Mouse (Mus musculus) right cerebral cortex, postnatal 36 days (tissue): ENCODE measurements around the gene Rundc1.
"Not testable (repeated sequence)": the region's sequence is repeated elsewhere in the genome, so short reads cannot be mapped to it uniquely, and the experiment has no call there.

ENCODE experiments used
- DNase-seq, 2 experiments: peaks; one replicate each; pipeline ENCODE4 v3.0.0; 2022; ENCODE audit warnings: low spot score in 2 of 2, mixed read lengths in 1 of 2

Gene Rundc1

GRCm38 (mm10) chr11:101424925-101425813 is at the start of gene Rundc1, which contains the start of gene Ptges3l:
Gene Rundc1 (plus strand): TSS chr11:101425085.
Gene Ptges3l (minus strand): TSS chr11:101425333.
- peak; percentile 96 for DNase-seq

- DNase-seq: not testable (repeated sequence)
Observed at GRCm38 (mm10) chr11:101378196-101378595, 46.7 kb upstream of the Rundc1 start.

GRCm38 (mm10) chr11:101378926-101379325 is 46.0 kb upstream of the Rundc1 start:
- no peak for DNase-seq

- no peak for DNase-seq
Observed at GRCm38 (mm10) chr11:101381817-101382216, 43.1 kb upstream of the Rundc1 start.

GRCm38 (mm10) chr11:101395110-101395509 is 29.8 kb upstream of the Rundc1 start:
- peak; percentile 44 to 47 for DNase-seq

- DNase-seq: no peak
Observed at GRCm38 (mm10) chr11:101415306-101415705, 9.6 kb upstream of the Rundc1 start.

GRCm38 (mm10) chr11:101416433-101417100 is 8.3 kb upstream of the Rundc1 start:
- no peak for DNase-seq

GRCm38 (mm10) chr11:101417101-101417855 is 7.6 kb upstream of the Rundc1 start, which contains the start of gene Aarsd1:
Gene Aarsd1 (minus strand): TSS chr11:101417615.
- DNase-seq: peak; percentile 78 to 79

- DNase-seq: peak; percentile 37 to 64
Observed at GRCm38 (mm10) chr11:101418991-101419390, 5.9 kb upstream of the Rundc1 start.

- DNase-seq: no peak
Observed at GRCm38 (mm10) chr11:101419610-101420009, 5.3 kb upstream of the Rundc1 start.

GRCm38 (mm10) chr11:101420148-101420547 is 4.7 kb upstream of the Rundc1 start:
- DNase-seq: no peak

GRCm38 (mm10) chr11:101424105-101424851 is 607 bp upstream of the Rundc1 start, which contains the start of gene Gm27029:
Gene Gm27029 (minus strand): TSS chr11:101424796.
- DNase-seq: peak in 1 of 2 experiments; percentile 42

- no peak for DNase-seq
Observed at GRCm38 (mm10) chr11:101426165-101426564, 1.3 kb downstream of the Rundc1 start.

- no peak for DNase-seq
Observed at GRCm38 (mm10) chr11:101431327-101431726, 6.4 kb downstream of the Rundc1 start.

- DNase-seq: no peak
Observed at GRCm38 (mm10) chr11:101433396-101433795, 8.5 kb downstream of the Rundc1 start.

- no peak for DNase-seq
Observed at GRCm38 (mm10) chr11:101435831-101436230, 10.9 kb downstream of the Rundc1 start.

GRCm38 (mm10) chr11:101436916-101437315 is 12.0 kb downstream of the Rundc1 start:
- DNase-seq: no peak

- not testable (repeated sequence) for DNase-seq
Observed at GRCm38 (mm10) chr11:101438006-101438405, 13.1 kb downstream of the Rundc1 start.

GRCm38 (mm10) chr11:101441450-101442126 is 16.7 kb downstream of the Rundc1 start:
- not testable (repeated sequence) for DNase-seq

- DNase-seq: peak; percentile 95 to 97
Observed at GRCm38 (mm10) chr11:101442127-101442693, 17.3 kb downstream of the Rundc1 start, which contains the start of gene Rpl27. Gene Rpl27 (plus strand): TSS chr11:101442298.
